Mouse (Mus musculus) midbrain, embryonic 16.5 days (tissue): ENCODE results near the gene Syt14. TPM values are rescaled to one million over a fixed set of nuclear protein-coding genes. Genes with fewer than 3 reads are reported as not detected.

Source experiments
- ATAC-seq: fragments of 200-750 bp; cut with Nextera tagmentation; 2 replicates; pipeline ENCODE4 v1.8.0; 2017; ENCODE audit warnings: moderate TSS enrichment
- H3K27ac ChIP-seq: fragments of 300-500 bp; sonication (generic); 2 replicates; pipeline ENCODE4 v1.5.1; 2014; ENCODE audit warnings: mild to moderate bottlenecking, low read length, mixed read lengths
- H3K27me3 ChIP-seq: fragments of 300-500 bp; sonication (generic); 2 replicates; pipeline ENCODE4 v1.6.1; 2014; ENCODE audit warnings: low read depth, low read length, mixed read lengths; ENCODE audit not compliant: control insufficient read depth, insufficient read depth
- H3K36me3 ChIP-seq: fragments of 300-500 bp; sonication (generic); 2 replicates; pipeline ENCODE4 v1.6.1; 2014; ENCODE audit warnings: mild to moderate bottlenecking, low read length, moderate library complexity, mixed read lengths; ENCODE audit not compliant: control insufficient read depth, insufficient read depth
- H3K4me1 ChIP-seq: fragments of 300-500 bp; sonication (generic); 2 replicates; pipeline ENCODE4 v1.6.1; 2014; ENCODE audit warnings: mild to moderate bottlenecking, low read length, mixed read lengths; ENCODE audit not compliant: control insufficient read depth, insufficient read depth
- H3K4me2 ChIP-seq: fragments of 300-500 bp; sonication (generic); 2 replicates; pipeline ENCODE4 v1.6.1; 2014; ENCODE audit warnings: mild to moderate bottlenecking, low read length, mixed read lengths
- H3K4me3 ChIP-seq: fragments of 300-500 bp; sonication (generic); 2 replicates; pipeline ENCODE4 v1.5.1; 2014; ENCODE audit warnings: low read depth, mild to moderate bottlenecking, low read length, moderate library complexity, mixed read lengths
- H3K9ac ChIP-seq: fragments of 300-500 bp; sonication (generic); 2 replicates; pipeline ENCODE4 v1.6.1; 2014; ENCODE audit warnings: low read depth, low read length, mixed read lengths
- H3K9me3 ChIP-seq: fragments of 300-500 bp; sonication (generic); replicated peaks from 2 replicates; pipeline ENCODE4 v1.6.1; 2014; ENCODE audit warnings: mild to moderate bottlenecking, low read length, mixed read lengths; ENCODE audit not compliant: control insufficient read depth, poor library complexity, severe bottlenecking
- WGBS: fragments of 180-500 bp; shearing (Covaris S2); extraction: QIAGEN DNeasy Blood & Tissue Kit; methylation state at CpG from one replicate; pipeline ENCODE4 v1.1.7; 2014; 5-methylcytosine and 5-hydroxymethylcytosine counted together
- polyA plus RNA-seq: library from polyadenylated mRNA; unstranded; fragments of >200 nt; fragmentation: Nextera tagmentation; extraction: Ambion mirVana; gene quantifications from 2 replicates; pipeline ENCODE4 v1.2.1, GENCODE M21; 2015

The Syt14 gene
- polyA plus RNA-seq, 1 experiment from 2014 or later, result 6.9 TPM

DNA sequence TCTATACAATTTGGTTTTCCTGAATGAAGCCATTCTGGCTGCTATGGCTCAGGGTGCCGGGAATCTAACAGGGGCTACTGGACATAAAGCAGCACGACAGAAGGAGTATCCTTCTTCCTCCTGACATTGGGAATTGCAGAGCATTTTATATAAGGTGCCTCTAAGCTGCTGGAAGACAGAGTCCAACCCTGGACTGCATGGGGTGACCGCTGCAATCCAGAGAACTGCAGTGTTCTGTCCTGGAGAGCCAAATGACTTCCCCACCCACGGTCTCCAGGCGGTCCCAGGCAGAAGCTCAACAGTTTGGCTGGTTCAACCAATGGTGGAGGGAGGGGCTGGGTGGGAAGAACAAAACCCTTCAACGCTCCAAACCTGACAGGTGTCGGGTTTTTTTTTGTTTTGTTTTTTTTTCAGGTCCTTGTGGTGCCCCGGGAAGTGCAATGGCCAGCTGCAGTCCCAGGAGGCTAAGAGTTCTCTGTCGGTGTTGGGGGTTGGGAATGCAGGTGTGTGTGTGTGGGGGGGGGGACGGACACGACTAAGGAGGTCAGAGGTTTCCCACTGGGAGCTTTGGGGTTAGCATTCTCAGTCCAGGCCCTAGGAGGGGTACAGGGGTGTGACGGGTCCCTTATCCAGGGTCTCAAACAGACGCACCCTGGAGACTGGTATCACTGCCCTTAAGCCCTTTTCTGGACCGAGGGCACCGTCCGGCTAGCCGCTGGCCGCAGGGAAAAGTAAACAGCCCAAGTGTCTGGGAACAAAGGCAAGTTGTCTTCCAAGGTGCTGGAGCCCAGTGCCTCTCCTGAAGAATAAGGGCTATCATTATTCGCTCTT lies 181.4 kb downstream of the Syt14 start:
- Histone ChIP-seq H3K4me1 (peaks cover 43% of the 10 kb centered on the region), H3K4me3 (peak overlapping the region; percentile 87), H3K27ac (peak overlapping the region; percentile 97), H3K27me3 (no peaks in the 10 kb centered on the region), H3K36me3 (peaks cover 2% of the 10 kb centered on the region), H3K9ac (peak overlapping the region; percentile 95), H3K4me2 (peak overlapping the region; percentile 95), H3K9me3 (no peaks in the 10 kb centered on the region)
- peak; percentile 18; the same call in 1 of the 2 replicates for ATAC-seq
- 3% methylated on average over 19 of the region's 19 CpGs for WGBS

GRCm38 (mm10) chr1:192853429-192853828 lies 182.1 kb downstream of the Syt14 start:
- Histone ChIP-seq H3K4me1 (peaks cover 43% of the 10 kb centered on the region), H3K27me3 (no peaks in the 10 kb centered on the region), H3K4me3 (peak overlapping the region; percentile 87), H3K9me3 (no peaks in the 10 kb centered on the region), H3K9ac (no peak overlapping the region), H3K27ac (peak overlapping the region; percentile 39; the same call in 1 of the 2 replicates), H3K4me2 (peak overlapping the region; percentile 95), H3K36me3 (peaks cover 10% of the 10 kb centered on the region)
- 48% methylated on average over 2 of the region's 2 CpGs for WGBS
- ATAC-seq, result no peak

DNA sequence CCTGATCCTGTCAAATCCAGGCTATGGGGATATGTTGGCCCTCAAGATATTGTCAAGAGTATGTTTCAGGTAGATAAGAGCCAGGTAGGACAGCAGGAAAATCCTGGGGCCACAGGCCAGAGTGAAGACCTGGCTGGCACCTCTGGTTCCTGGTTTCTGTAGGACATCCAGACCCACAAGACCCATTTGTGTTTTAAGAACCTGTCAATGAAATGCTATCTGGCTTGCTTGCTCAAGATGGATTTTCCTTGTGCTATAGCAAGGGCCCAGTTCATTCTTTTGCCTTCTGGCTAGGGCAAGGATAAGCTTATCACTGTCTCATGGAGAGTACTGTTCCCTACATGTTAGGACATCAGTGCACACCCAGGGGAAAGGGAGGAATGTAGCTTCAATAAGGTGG lies 183.5 kb downstream of the Syt14 start:
- Histone ChIP-seq H3K36me3 (peaks cover 15% of the 10 kb centered on the region), H3K27me3 (no peaks in the 10 kb centered on the region), H3K4me2 (peak overlapping the region; percentile 95), H3K4me3 (no peak overlapping the region), H3K4me1 (peaks cover 43% of the 10 kb centered on the region), H3K9ac (peak overlapping the region; percentile 50; the same call in 1 of the 2 replicates), H3K27ac (peak overlapping the region; percentile 67), H3K9me3 (no peaks in the 10 kb centered on the region)
- ATAC-seq, result no peak

DNA sequence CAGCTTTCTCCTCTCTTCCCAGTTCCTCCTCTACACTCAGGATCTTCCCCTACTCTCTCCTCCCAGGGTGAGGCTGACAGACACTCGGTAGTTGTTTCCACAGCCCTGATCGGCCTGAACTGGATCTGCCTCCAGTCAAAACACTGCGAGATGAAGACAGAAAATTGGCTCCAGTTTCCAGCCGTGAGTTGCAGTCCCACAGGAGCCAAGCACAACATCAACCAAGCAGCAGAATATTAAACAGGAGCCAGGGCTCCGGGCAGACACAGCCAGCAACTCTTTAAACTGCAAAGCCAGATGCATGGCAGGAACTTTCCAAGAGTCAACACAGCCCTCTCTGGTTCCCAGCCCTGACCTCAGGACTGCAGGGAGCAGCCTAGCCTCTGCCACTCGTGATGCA lies 183.9 kb downstream of the Syt14 start:
- peak overlapping the region; percentile 67 for H3K27ac ChIP-seq
- peak; percentile 29; the same call in 1 of the 2 replicates for ATAC-seq

DNA sequence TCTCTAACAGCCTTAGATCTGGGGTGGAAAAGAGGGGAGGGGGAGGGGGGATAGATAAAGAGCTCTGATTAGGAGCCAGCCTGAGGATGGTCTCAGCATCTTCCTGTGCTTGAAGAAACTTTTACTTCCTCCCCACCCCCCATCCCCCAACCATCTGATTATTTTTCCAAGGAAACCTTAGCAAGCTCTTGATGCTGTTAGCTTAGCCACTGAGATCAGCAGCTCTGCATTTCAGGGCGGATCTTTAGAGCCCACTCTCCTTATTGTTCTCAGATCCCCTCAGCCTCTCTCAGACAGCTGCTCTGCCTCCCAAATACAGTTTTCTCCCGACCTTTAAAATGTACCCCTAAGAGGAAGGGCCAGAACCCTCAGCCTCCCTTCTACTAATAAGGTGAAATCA lies 184.4 kb downstream of the Syt14 start:
- Histone ChIP-seq H3K4me1 (peaks cover 38% of the 10 kb centered on the region), H3K4me2 (peak overlapping the region; percentile 95), H3K9ac (peak overlapping the region; percentile 54), H3K27me3 (no peaks in the 10 kb centered on the region), H3K4me3 (peak overlapping the region; percentile 8; the same call in 1 of the 2 replicates), H3K27ac (peak overlapping the region; percentile 67), H3K9me3 (no peaks in the 10 kb centered on the region), H3K36me3 (peaks cover 22% of the 10 kb centered on the region)
- WGBS, result 3% methylated on average over 2 of the region's 2 CpGs
- ATAC-seq, result no peak

More for the DNA sequence above, 183.9 kb downstream of the Syt14 start:
- Histone ChIP-seq H3K4me2 (peak overlapping the region; percentile 95), H3K36me3 (peaks cover 17% of the 10 kb centered on the region), H3K27me3 (no peaks in the 10 kb centered on the region), H3K9ac (0 out of 2 replicates have a peak overlapping the region, but pooled peaks have one; percentile 54), H3K4me3 (no peak overlapping the region), H3K9me3 (no peaks in the 10 kb centered on the region), H3K4me1 (peaks cover 43% of the 10 kb centered on the region)
- 4% methylated on average over 6 of the region's 6 CpGs for WGBS

- Histone ChIP-seq H3K9ac (no peak overlapping the region), H3K4me2 (no peak overlapping the region), H3K4me3 (no peak overlapping the region), H3K4me1 (peaks cover 35% of the 10 kb centered on the region), H3K36me3 (peaks cover 22% of the 10 kb centered on the region), H3K9me3 (no peaks in the 10 kb centered on the region), H3K27ac (no peak overlapping the region), H3K27me3 (no peaks in the 10 kb centered on the region)
- ATAC-seq, result no peak
- 92% methylated on average over 5 of the region's 5 CpGs for WGBS
Measured at GRCm38 (mm10) chr1:192849616-192850015, 186.0 kb downstream of the Syt14 start.

DNA sequence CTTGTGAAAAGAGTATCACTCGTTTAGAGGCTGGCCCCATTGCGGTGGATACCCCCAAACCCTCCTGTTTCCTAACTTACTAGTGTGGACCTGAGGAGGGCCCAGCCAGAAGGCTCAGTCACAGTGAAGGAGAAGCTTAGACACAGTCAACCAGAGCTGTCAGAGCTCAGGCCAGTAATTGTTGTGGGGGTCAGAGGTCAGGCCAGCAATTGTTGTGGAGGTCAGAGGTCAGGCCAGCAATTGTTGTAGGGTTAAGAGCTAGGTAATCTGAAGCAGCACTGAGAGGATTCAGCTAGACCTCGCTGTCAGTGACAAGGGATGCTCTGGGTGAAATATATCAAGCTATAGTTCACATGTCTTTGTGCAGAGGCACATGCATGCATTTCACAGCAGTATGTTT lies 188.3 kb downstream of the Syt14 start:
- Histone ChIP-seq H3K4me1 (peaks cover 18% of the 10 kb centered on the region), H3K9ac (no peak overlapping the region), H3K4me2 (no peak overlapping the region), H3K27ac (no peak overlapping the region), H3K36me3 (peaks cover 22% of the 10 kb centered on the region), H3K27me3 (no peaks in the 10 kb centered on the region), H3K4me3 (no peak overlapping the region), H3K9me3 (no peaks in the 10 kb centered on the region)
- WGBS, result 13% methylated on average over 3 of the region's 3 CpGs
- ATAC-seq, result no peak

Other genes with a start within 250 kb of the Syt14 start
- 26.3 and 27.6 TPM in 2 replicates for gene Sertad4, start 180.0 kb downstream of the Syt14 start, polyA plus RNA-seq
- 8.9 and 9.7 TPM in 2 replicates for gene Diexf, start 94.5 kb upstream of the Syt14 start, polyA plus RNA-seq
- gene Irf6, start 117.3 kb upstream of the Syt14 start, polyA plus RNA-seq, result 0.66 and 0.67 TPM in 2 replicates
- gene A130010J15Rik, start 132.3 kb upstream of the Syt14 start, polyA plus RNA-seq, result 12.6 and 12.9 TPM in 2 replicates
- 0.77 and 1.1 TPM in 2 replicates for gene Traf3ip3, start 165.9 kb upstream of the Syt14 start, polyA plus RNA-seq
- gene Lamb3, start 171.9 kb upstream of the Syt14 start, polyA plus RNA-seq, result 0.67 and 0.75 TPM in 2 replicates
- gene Hsd11b1, start 228.3 kb upstream of the Syt14 start, polyA plus RNA-seq, result 0.39 and 0.55 TPM in 2 replicates
- gene G0s2, start 237.4 kb upstream of the Syt14 start, polyA plus RNA-seq, result 5.1 and 6.9 TPM in 2 replicates